Mouse (Mus musculus): ENCODE measurements around the gene Olfr1133.
"Not testable (repeated sequence)": the region's sequence is repeated elsewhere in the genome, so short reads cannot be mapped to it uniquely, and the experiment has no call there.

Olfr1133 gene

DNA sequence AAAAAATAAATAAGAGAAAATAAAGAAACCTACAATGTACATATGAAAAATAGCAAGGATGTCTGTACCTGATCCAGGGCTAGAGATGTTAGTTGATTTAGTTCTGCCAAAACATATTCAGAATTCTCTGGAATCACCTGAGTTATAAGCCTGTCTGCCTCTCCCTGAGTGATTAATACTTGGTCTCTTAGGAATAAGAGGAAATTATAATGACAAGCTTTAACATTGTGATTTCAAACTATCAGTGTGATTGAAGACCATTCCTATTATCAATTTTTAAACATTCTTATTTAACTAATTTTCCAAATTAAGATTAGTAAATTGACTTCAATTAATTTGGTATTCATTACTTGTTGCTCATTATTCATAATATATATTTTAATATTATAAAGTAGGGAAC, at the start of gene Olfr1133:
Gene Olfr1133 (minus strand): TSS at position 101 of the 400 bp plus-strand sequence.
- no peak for DNase-seq (ENCODE audit: low spot score in 2 of 2)

DNA sequence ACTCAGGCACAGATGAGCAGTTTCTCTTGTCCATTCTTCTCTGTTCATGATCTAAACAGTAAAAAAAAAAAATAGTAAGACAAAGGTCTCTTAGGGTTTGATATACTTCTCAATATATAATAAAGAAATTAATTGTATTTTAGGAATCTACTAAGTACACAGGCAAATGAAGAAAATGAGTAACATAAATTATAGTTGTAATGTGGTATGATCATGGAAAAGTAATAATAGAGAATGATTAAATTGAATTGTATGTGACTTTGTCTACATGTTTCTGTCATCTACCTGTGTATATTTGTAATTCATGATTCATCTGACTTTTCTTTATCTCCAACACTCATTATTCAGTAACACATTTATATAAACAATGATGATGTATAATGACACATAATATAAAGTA, 46.7 kb upstream of the Olfr1133 start, which contains the start of gene Olfr1136:
Gene Olfr1136 (minus strand): TSS at position 101 of the 400 bp plus-strand sequence.
- DNase-seq (ENCODE audit: low spot score in 2 of 2): no peak

DNA sequence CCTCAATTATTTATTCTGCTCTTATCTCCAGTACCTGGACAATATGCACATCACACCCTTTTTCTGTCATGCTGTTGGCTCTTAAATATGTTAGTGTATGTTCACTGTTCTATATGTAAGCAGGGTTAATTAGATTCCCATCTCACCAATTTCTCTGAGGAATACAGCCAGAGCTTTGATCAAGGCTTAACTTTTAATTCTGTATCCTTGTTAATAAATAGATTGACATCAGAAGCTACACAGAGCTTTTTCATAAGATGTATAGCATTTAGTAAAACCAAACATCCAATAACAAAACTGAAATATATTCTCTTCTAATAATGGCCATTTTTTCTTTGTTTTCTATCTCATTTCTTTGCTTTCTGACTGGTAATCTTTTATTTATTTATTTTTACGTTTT, 26.4 kb upstream of the Olfr1133 start, which contains the start of gene Olfr1135:
Gene Olfr1135 (minus strand): TSS at position 101 of the 400 bp plus-strand sequence.
- DNase-seq (ENCODE audit: low spot score in 2 of 2): no peak

DNA sequence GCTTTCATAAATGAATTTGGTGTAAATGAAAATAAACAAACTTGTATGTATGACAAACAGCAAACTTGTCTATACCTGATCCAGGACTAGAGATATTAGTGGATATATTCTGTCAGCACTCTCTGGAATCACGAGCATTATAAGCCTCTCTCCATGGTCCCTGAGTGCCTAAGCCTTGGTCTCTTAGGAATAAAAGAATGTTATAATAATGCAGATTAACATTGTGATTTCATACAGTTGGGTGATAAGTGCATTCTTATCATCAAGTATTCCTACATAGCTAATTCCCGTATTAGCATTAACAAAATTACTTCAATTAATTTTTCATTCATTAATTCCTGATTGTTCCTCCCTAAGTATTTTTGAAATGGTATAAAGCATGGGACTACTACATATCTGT, 11.2 kb upstream of the Olfr1133 start, which contains the start of gene Olfr1134:
Gene Olfr1134 (minus strand): TSS at position 101 of the 400 bp plus-strand sequence.
- DNase-seq (ENCODE audit: low spot score in 2 of 2): no peak

DNA sequence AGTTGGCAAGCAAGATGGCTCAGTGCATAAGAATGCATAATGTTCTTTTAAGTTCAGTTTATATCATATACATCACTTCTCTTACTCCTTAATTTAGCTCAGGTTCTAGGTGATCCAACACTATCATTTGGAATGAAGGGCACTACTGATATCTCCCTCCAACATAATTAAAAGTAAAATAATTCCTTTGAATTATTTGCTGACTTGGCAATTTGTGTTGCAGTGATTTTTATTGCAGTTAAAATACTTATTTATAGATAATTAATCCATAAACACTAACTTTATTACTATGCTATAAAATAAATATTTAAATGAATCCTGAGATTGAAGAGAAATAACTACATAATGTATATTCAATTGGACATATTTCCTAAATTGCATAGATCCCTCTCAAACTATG, 4.7 kb downstream of the Olfr1133 start:
- DNase-seq (ENCODE audit: low spot score in 2 of 2): no peak

DNA sequence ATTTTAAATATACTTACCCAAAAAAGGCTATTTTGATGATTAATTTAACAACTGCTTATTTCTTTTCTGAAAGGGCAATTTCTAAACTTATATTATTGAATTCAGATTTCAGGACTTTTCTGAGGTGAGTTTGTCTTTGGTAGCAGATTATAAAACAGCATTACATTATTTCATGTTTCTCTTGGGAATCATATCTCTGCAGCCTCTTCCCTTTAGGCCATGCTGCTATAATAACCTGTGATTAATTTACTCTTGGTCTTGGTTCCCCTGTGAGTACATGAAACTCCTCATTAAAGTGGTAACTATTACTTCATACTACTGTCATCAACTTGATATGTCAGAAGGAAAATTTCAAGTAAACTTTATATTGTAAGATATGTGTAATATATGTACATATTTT, 9.7 kb downstream of the Olfr1133 start, which contains the start of gene Olfr1132:
Gene Olfr1132 (minus strand): TSS at position 101 of the 400 bp plus-strand sequence.
- no peak for DNase-seq (ENCODE audit: low spot score in 2 of 2)

DNA sequence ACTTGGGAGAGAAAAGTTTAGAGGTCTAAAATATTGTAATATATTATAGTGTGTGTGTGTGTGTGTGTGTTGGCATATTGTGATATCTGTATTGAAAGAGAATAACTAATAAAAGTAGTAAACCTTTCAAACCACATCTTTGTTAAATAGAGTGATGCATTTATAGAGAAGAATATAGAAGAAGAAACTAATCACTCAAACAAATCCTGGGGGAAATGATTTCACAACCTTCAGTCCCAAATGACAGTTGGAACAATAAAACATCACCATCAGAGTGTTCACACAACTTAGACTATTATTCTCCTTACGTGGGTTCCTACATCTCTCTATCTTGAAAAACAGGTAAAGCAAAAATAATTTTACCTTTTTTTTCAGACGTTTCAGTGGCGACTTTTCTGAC, 20.4 kb downstream of the Olfr1133 start, which contains the start of gene Olfr1131:
Gene Olfr1131 (plus strand): TSS at position 301 of the 400 bp plus-strand sequence.
- DNase-seq (ENCODE audit: low spot score in 2 of 2): no peak

DNA sequence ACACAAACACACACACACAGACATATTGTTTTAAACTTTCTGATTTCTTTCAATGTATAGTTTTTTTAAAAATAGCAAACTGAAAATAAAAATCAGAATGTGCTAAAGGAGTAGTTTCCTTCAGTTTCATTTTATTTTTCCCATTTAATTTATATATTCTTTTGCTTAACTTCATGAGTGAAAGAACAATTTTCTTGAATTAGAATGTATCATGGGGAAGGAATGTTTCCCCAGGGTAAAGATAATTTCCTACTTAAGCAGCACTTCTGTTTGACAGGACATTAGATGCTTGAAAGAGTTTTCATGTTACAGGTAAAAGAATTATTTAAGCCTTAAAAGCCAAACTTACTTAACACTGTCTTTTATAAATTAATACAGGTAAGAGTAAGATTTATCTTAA, 41.3 kb downstream of the Olfr1133 start, which contains the start of gene Olfr1130:
Gene Olfr1130 (plus strand): TSS at position 301 of the 400 bp plus-strand sequence.
- DNase-seq (ENCODE audit: low spot score in 2 of 2): not testable (repeated sequence)
